Mouse (Mus musculus) Patski (cell line): Measurements from ENCODE around the gene Kcnj3. TPM values are rescaled to one million over a fixed set of nuclear protein-coding genes. Genes with fewer than 3 reads are reported as not detected.
"Not testable (repeated sequence)": the region's sequence is repeated elsewhere in the genome, so short reads cannot be mapped to it uniquely, and the experiment has no call there.

Experiments used
- ATAC-seq: fragments of 100-300 bp; one replicate; pipeline ENCODE4 v1.8.0; 2021
- CTCF ChIA-PET: fragments of 350-600 bp; sonication (Branson Sonifier 250); formaldehyde crosslinking; loops from one replicate; lab custom pipeline; 2022; ENCODE audit warnings: inconsistent platforms; lab: Charles Lee
- POLR2A ChIA-PET: fragments of 350-600 bp; sonication (Branson Sonifier 250); formaldehyde crosslinking; loops from one replicate; lab custom pipeline; 2022; ENCODE audit warnings: antibody characterized with exemption, inconsistent platforms; lab: Charles Lee
- DNase-seq: peaks from one replicate; pipeline ENCODE4 v3.0.0-alpha.2; 2011; ENCODE audit warnings: low read depth, low spot score
- H3K27me3 ChIP-seq: fragments of 371-371 bp; one replicate; pipeline ENCODE4 v1.5.1; 2021
- CTCF ChIP-seq: fragments of 100-300 bp; IDR thresholded peaks from one replicate; pipeline ENCODE4 v1.5.1; 2021
- in situ Hi-C: fragments of 300-500 bp; cut with MboI; formaldehyde crosslinking; loops from 3 replicates; pipeline ENCODE4 v1.11.1; 2018; ENCODE audit warnings: low pct_unique_long_range_greater_than_20kb, mixed read lengths
- polyA plus RNA-seq: library from polyadenylated mRNA; unstranded; gene quantifications from one replicate; pipeline ENCODE4 v1.2.3, GENCODE M21; 2021

Gene Kcnj3
- polyA plus RNA-seq, 1 experiment from 2014 or later = not detected

DNA sequence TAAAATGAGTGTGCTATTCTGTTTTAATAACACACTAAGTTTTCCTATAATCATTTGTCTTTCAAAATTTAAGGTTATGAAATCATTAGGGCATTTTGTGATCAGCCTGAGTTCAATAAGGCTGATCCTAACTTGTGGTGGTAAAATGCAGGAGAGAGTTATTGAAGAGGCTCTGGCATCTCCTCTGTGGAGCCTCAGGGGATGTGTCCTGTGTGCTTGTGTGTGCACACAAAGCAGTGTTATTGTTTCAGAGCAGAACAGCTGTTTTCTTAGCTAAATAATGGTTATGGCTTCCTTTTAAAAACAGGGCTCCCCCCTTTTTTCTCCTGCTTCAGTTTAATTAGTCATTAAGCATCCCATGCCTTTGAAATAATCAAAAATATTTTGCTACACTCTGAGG, 11.5 kb downstream of the Kcnj3 start:
- CTCF ChIA-PET = no interaction called here
- ATAC-seq = no peak
- POLR2A ChIA-PET = no interaction called here
- no peak for DNase-seq
- H3K27me3 ChIP-seq = no peaks in the 10 kb centered on the region
- no peak for TF ChIP-seq CTCF
- in situ Hi-C loops = no loop called here

DNA sequence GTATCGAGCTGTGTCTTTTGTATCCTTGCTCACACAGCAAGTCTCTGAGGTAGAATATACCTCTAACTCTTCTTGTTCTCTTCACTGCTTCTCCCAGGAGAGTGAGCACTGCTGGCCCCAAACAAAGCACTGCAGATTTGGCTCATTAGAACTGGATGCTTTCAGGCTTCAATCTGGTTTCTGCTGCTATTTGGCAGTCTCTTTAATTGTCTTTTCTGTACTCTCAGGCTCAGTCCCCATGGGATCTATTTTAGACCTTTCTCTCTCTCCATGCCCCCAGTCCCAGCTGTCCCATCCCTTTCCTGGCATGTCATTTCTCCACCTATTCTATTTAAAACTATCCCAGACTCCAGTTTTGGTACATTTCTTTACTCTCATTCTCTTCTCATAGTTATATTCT, 15.0 kb downstream of the Kcnj3 start:
- no peak for TF ChIP-seq CTCF
- POLR2A ChIA-PET = no interaction called here
- CTCF ChIA-PET = no interaction called here
- no peak for DNase-seq
- ATAC-seq = no peak
- in situ Hi-C loops = no loop called here
- H3K27me3 ChIP-seq = no peaks in the 10 kb centered on the region

DNA sequence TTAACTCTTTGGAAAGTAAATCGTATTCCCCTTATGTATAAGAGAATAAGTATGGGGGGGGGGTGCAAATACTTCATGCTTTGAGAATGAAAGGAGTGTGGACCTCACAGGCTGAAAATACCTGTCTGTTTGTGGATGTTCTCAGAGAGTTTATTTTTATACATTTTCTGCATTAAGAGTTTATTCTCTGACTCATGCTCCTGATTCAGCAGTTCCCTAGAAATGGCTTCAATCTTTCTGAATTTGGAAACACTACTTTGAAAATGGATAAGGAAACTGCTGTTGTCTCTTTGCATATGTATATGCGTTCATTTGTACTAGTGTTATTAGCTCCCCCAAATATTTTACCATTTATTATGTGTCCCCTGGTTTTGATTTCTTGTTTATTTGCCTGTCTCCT, 23.4 kb downstream of the Kcnj3 start:
- POLR2A ChIA-PET = no interaction called here
- no peak for ATAC-seq
- H3K27me3 ChIP-seq = no peaks in the 10 kb centered on the region
- TF ChIP-seq CTCF = no peak
- no peak for DNase-seq
- in situ Hi-C loops = no loop called here
- CTCF ChIA-PET = no interaction called here

DNA sequence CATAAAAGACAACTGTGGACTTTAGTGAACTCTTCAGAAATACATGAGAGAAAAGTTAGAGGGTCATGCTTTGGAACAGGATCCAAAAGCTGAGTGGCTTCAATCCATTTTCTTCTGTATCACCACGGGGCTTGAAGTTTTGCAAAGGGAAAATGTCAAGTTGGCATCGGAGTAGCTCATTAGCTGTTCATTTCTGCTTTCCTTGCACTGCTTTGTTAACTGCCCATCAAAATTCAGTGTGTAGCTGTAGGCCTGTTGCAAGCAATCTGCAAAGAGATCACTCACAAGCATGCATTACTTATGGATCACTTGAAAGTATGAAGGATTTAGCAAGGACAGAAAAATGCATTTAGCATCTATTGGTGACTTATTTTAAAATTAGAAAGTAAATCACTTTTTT, 33.4 kb downstream of the Kcnj3 start:
- no peaks in the 10 kb centered on the region for H3K27me3 ChIP-seq
- ChIA-PET CTCF (no interaction called here), POLR2A (no interaction called here)
- no peak for TF ChIP-seq CTCF
- in situ Hi-C loops = no loop called here
- no peak for ATAC-seq
- no peak for DNase-seq

DNA sequence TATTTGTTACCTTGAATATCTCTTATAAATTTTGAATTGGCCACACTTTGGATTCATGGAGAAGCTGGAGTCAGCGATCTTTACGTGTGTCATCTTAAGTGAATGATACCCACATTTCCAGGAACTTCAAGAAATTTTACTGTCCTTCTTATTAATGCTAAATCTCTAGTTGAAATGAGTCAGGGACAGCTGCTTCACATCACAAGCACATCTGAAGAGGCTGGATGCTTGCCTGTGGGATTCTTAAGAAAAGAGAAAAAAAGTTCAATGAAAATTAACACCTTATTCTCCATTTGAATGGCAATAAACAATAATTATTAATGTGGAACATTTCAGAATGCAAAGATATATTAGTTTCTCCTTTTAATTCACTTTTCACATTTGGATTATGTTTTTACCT, 34.2 kb downstream of the Kcnj3 start:
- DNase-seq (no peak), ATAC-seq (no peak)
- CTCF ChIA-PET = interaction anchor here (1.6 kb wide), 1 partner anchor 9 kb away, joined by 4 read pairs; no protein-coding TSS in a partner anchor
- no peak for TF ChIP-seq CTCF
- POLR2A ChIA-PET = no interaction called here
- no peaks in the 10 kb centered on the region for H3K27me3 ChIP-seq
- in situ Hi-C loops = no loop called here

DNA sequence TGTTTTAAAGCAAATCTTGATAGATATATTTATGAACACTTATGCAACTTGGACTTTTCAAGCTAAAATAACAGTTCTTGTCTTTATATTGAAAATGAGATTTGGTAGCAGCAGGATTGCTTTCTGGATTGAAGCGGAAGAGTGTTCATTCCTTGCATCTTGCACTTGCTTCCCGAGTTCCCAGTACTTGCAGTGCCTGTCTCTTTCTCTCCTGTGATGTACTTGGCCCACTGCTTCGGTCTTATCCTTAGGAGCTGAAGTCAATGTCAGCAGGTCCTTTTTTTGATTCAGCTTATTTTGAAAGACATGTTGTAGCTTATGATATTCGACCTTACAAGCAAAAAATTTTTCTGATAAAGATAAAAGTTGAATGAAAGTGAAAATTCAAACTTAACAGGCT, 43.7 kb downstream of the Kcnj3 start:
- no peaks in the 10 kb centered on the region for H3K27me3 ChIP-seq
- ChIA-PET POLR2A (no interaction called here), CTCF (interaction anchor here (1.3 kb wide), 1 partner anchor 9 kb away, joined by 4 read pairs; no protein-coding TSS in a partner anchor)
- no peak for ATAC-seq
- in situ Hi-C loops = no loop called here
- no peak for TF ChIP-seq CTCF
- no peak for DNase-seq

DNA sequence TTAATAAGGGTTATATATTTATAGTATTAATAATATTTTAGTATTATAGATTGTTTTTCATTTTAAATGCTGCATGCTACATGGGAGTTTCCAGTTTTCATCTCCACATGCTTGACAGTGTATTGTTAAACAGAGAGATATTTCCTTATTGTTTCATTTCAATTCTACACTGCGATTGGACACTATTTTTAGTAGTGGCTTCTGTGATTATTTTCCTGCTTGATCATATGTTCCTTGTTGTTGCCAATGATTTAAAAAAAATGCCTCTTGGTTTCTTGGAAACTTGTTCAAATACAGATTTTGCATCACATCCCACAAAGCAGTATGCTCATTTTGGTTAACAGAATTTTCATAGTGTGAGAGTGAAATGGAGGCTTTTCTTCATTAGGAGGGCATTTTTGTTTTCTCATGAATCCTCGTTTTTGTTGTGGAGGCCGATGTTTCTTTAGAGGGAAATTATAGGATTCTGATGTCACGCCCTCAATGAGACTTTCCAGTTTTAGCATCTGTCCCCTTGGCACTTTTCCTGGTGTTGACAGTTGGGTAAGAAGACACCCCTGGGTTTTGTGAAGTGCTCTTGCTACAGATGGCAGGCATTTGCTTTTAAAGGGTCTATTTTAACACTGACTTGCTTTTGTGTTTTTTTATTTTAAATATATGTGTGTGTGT, 44.3 kb downstream of the Kcnj3 start:
- DNase-seq = no peak
- CTCF ChIA-PET = interaction anchor here (1.3 kb wide), 1 partner anchor 10 kb away, joined by 4 read pairs; no protein-coding TSS in a partner anchor

DNA sequence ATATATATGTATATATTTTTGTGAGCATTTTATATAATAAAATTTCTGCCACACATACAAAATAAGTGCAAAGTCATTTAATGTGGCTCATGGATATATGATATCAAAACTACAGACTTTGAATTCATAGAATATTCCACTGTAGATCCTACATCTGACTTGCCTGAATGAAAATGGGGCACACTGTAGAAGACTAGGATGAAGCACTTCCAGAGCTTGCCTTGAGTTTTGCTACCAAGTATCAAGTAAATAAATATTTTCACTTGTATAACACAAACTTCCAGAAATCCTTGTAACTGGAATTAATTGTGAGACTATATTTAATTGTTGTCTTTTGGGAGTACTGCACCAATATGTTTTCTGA, 44.8 kb downstream of the Kcnj3 start:
- POLR2A ChIA-PET = no interaction called here

More for the DNA sequence above, 44.3 kb downstream of the Kcnj3 start:
- POLR2A ChIA-PET = no interaction called here
- no peaks in the 10 kb centered on the region for H3K27me3 ChIP-seq
- in situ Hi-C loops = no loop called here
- no peak for ATAC-seq
- TF ChIP-seq CTCF = no peak

DNA sequence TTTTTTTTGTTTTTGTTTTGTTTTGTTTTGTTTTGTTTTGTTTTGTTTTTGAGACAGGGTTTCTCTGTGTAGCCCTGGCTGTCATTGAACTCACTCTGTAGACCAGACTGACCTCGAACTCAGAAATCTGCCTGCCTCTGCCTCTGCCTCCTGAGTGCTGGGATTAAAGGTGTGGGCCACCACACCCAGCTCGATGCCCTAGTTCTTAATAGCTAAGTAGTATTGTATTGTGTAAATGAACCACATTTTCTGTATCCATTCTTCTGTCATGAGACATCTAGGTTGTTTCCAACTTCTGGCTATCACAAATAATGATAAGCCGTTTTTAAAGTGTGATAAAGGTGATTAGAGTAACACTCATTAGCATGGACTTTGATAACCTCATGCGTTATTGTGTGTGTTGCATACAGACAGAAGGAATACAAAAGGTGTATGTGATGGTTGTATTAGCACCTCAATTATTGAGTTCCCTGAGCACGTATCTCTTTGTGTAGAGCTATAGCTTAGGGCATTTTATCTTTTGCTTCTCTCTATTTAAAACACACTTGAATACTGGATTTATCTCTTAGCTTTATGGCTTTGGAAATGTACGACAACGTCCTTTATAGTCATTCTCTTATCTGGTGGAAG, 49.8 kb downstream of the Kcnj3 start:
- POLR2A ChIA-PET, ATAC-seq, H3K27me3 ChIP-seq, in situ Hi-C loops, DNase-seq, CTCF ChIA-PET: not testable (repeated sequence)

More for the DNA sequence above, 44.8 kb downstream of the Kcnj3 start:
- in situ Hi-C loops = no loop called here
- H3K27me3 ChIP-seq = no peaks in the 10 kb centered on the region
- DNase-seq (no peak), ATAC-seq (no peak)
- TF ChIP-seq CTCF = no peak
- CTCF ChIA-PET = no interaction called here

DNA sequence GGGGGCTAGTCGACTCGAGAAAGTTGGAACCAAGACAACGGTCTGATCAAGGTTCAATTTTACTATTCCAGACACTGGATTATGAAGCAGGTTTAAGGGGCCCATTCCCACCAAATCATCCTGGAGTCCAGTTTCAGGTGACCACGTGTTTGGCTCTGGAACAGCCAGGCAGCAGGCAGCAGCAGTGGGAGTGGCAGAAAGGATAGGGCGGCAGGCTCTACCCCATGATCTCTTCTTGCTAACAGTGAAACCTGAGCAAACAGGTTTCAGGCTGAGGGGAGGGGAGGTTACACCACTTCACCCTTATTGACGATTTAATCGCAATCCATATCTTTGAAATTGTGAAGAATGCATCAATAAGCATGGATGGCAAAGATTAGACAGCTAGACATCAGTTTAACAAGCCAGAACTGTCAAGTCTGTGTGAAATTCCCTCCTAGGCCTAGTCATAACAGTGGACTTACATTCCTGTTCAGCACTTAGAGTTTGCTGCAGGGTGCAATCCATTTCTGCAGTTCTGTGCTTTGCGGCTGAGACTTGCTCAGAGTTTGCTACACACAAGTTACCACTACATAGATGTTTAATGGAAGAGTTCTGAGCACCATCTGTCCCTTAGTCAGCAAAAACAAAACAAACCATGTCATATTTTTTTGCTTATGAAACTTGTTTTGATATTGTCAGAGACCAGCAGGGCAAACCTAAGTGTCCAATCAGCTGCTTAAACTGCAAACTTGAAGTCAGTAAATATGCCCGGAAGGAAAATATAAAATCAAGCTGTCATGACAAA, 67.8 kb downstream of the Kcnj3 start:
- CTCF ChIA-PET = interaction anchor here (1.2 kb wide), 1 partner anchor 12 kb away, joined by 3 read pairs; no protein-coding TSS in a partner anchor
- no peak for DNase-seq
- POLR2A ChIA-PET = no interaction called here
- no peaks in the 10 kb centered on the region for H3K27me3 ChIP-seq
- in situ Hi-C loops = no loop called here
- no peak for TF ChIP-seq CTCF
- ATAC-seq = no peak

DNA sequence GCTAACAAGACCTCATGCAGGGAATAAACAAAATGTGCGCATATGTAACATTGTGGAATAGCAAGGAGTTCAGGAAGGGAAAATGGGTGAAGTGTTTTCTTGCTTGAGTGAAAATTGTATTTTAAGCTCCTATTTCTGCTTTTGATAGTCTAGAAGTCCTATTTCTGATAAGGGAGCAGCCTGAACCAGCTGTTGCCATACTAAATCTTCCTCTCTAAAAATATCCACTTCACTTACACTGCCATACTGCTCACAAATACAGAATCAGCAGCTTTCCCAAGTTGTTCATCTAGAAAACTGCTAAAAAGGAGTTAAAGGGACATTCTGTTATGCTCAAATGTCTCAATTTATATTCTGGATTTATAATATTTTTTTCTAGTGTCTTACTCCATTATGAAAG, 69.9 kb downstream of the Kcnj3 start:
- ATAC-seq (no peak), DNase-seq (no peak)
- TF ChIP-seq CTCF = no peak
- CTCF ChIA-PET = interaction anchor here (1.6 kb wide), 1 partner anchor 14 kb away, joined by 3 read pairs; no protein-coding TSS in a partner anchor
- POLR2A ChIA-PET = no interaction called here
- H3K27me3 ChIP-seq = no peaks in the 10 kb centered on the region
- in situ Hi-C loops = no loop called here
